In genomic region chr17:84875031-84875430, GRCm38 (mm10) we compare ENCODE assay signal across 16 mouse cellular contexts.
A peak's percentile ranks its signal among the peaks of the same experiment; 100 is the strongest.
DNase-seq lines count a peak whose midpoint lies in the region; ATAC-seq and TF ChIP-seq lines count a peak whose summit lies in the region.
"Had no signal": no experiment of that assay in that cellular context is flagged by ENCODE, and none has a peak within 500 bp of the region (broad histone marks: within the 10 kb centered on the region; RNA-seq: fewer than 3 reads in every experiment).

No protein-coding gene starts in this region.

- no peaks in the 10 kb centered on the region for H3K27me3 ChIP-seq in intestine, postnatal 0 days (replicated peaks; ENCODE audit: control insufficient read depth, insufficient read depth, low read length)
- H3K27me3 ChIP-seq in intestine, embryonic 16.5 days (replicated peaks; ENCODE audit: control insufficient read depth, insufficient read depth, low read length), result no peaks in the 10 kb centered on the region
- no peaks in the 10 kb centered on the region for H3K27me3 ChIP-seq in kidney, postnatal 0 days (ENCODE audit: insufficient read depth, low read length)
- no peaks in the 10 kb centered on the region for H3K27me3 ChIP-seq in lung, embryonic 15.5 days
- H3K27me3 ChIP-seq in stomach, embryonic 15.5 days (replicated peaks), result no peaks in the 10 kb centered on the region
- H3K27me3 ChIP-seq: forebrain, embryonic 15.5 days; limb, embryonic 12.5 days had no signal

- no peak for ATAC-seq in intestine, postnatal 0 days
- no peak for ATAC-seq in intestine, embryonic 16.5 days
- no peak for ATAC-seq in kidney, postnatal 0 days (replicated peaks; ENCODE audit: low FRiP score, low read depth)
- ATAC-seq in lung, embryonic 15.5 days (ENCODE audit: borderline replicate concordance, extremely low read depth, low FRiP score, low TSS enrichment), result peak; percentile 82; the same call in 1 of the 2 replicates
- ATAC-seq in stomach, embryonic 15.5 days (ENCODE audit: insufficient read depth, low FRiP score, low read depth), result 0 out of 2 replicates have a peak, but pooled peaks have one; percentile 49
- ATAC-seq: forebrain, embryonic 15.5 days had no signal

- peaks cover 6% of the 10 kb centered on the region; the same call in 1 of the 2 replicates for H3K4me1 ChIP-seq in intestine, postnatal 0 days (replicated peaks; ENCODE audit: control insufficient read depth, insufficient read depth, low read length)
- peaks cover 2% of the 10 kb centered on the region; the same call in 1 of the 2 replicates for H3K4me1 ChIP-seq in intestine, embryonic 16.5 days (ENCODE audit: control insufficient read depth, insufficient read depth, low read length)
- peaks cover 4% of the 10 kb centered on the region for H3K4me1 ChIP-seq in kidney, postnatal 0 days (replicated peaks; ENCODE audit: insufficient read depth, low read length)
- H3K4me1 ChIP-seq in lung, embryonic 15.5 days, result peaks cover 4% of the 10 kb centered on the region; the same call in 1 of the 2 replicates
- no peaks in the 10 kb centered on the region for H3K4me1 ChIP-seq in stomach, embryonic 15.5 days
- H3K4me1 ChIP-seq: limb, embryonic 12.5 days had no signal

- H3K9ac ChIP-seq in intestine, postnatal 0 days (ENCODE audit: low read depth, low read length), result no peak overlapping the region
- H3K9ac ChIP-seq in intestine, embryonic 16.5 days (ENCODE audit: low read depth, low read length), result no peak overlapping the region
- no peak overlapping the region for H3K9ac ChIP-seq in kidney, postnatal 0 days (ENCODE audit: low read depth, low read length)
- no peak overlapping the region for H3K9ac ChIP-seq in lung, embryonic 15.5 days
- no peak overlapping the region for H3K9ac ChIP-seq in stomach, embryonic 15.5 days
- H3K9ac ChIP-seq: forebrain, embryonic 15.5 days; hindbrain, embryonic 14.5 days; limb, embryonic 12.5 days had no signal

- intact Hi-C loops in heart, postnatal 25 days (cut with DNase I), result loop anchor here (5.0 kb wide), 3 partner anchors 82 to 217 kb away; partner anchors contain the start of genes Camkmt, Ppm1b and Prepl

- no peak overlapping the region for H3K4me3 ChIP-seq in intestine, postnatal 0 days (ENCODE audit: low read depth, low read length)
- no peak overlapping the region for H3K4me3 ChIP-seq in intestine, embryonic 16.5 days (ENCODE audit: low read length)
- no peak overlapping the region for H3K4me3 ChIP-seq in kidney, postnatal 0 days (replicated peaks; ENCODE audit: low read depth, low read length)
- H3K4me3 ChIP-seq in lung, embryonic 15.5 days, result no peak overlapping the region
- H3K4me3 ChIP-seq in stomach, embryonic 15.5 days (replicated peaks), result no peak overlapping the region
- H3K4me3 ChIP-seq: forebrain, embryonic 15.5 days; left cerebral cortex, adult 2 months; limb, embryonic 12.5 days; midbrain, embryonic 10.5 days had no signal

- H3K4me2 ChIP-seq in intestine, postnatal 0 days (replicated peaks; ENCODE audit: low read depth), result peak overlapping the region; percentile 9; the same call in 1 of the 2 replicates
- no peak overlapping the region for H3K4me2 ChIP-seq in intestine, embryonic 16.5 days (ENCODE audit: low read depth, low read length)
- H3K4me2 ChIP-seq in kidney, postnatal 0 days (ENCODE audit: low read length), result no peak overlapping the region
- H3K4me2 ChIP-seq in lung, embryonic 15.5 days, result no peak overlapping the region
- H3K4me2 ChIP-seq in stomach, embryonic 15.5 days, result no peak overlapping the region
- H3K4me2 ChIP-seq: forebrain, embryonic 15.5 days; hindbrain, embryonic 14.5 days; limb, embryonic 12.5 days had no signal

- peak; percentile 47 for DNase-seq in kidney, postnatal 0 days (ENCODE audit: low spot score)
- no peak for DNase-seq in layer of hippocampus, adult 9-10 months (ENCODE audit: low spot score)
- no peak for DNase-seq in adrenal gland, postnatal 14 days
- DNase-seq in heart, postnatal 25 days (ENCODE audit: low spot score), result no peak
- DNase-seq: B cell, adult 2 months; cerebellum, adult 8-10 months; right cerebral cortex, adult 18-20 months had no signal

- H3K36me3 ChIP-seq in intestine, postnatal 0 days (ENCODE audit: control insufficient read depth, insufficient read depth), result no peaks in the 10 kb centered on the region
- H3K36me3 ChIP-seq in intestine, embryonic 16.5 days (ENCODE audit: control insufficient read depth, insufficient read depth, low read length), result no peaks in the 10 kb centered on the region
- H3K36me3 ChIP-seq in kidney, postnatal 0 days (ENCODE audit: insufficient read depth, low read length), result no peaks in the 10 kb centered on the region
- no peaks in the 10 kb centered on the region for H3K36me3 ChIP-seq in lung, embryonic 15.5 days
- H3K36me3 ChIP-seq in stomach, embryonic 15.5 days, result no peaks in the 10 kb centered on the region
- H3K36me3 ChIP-seq: forebrain, embryonic 15.5 days; limb, embryonic 12.5 days; midbrain, embryonic 10.5 days had no signal

- no peak overlapping the region for H3K27ac ChIP-seq in intestine, postnatal 0 days (ENCODE audit: low read depth, low read length)
- H3K27ac ChIP-seq in intestine, embryonic 16.5 days (ENCODE audit: low read length), result no peak overlapping the region
- peak overlapping the region; percentile 47; the same call in 1 of the 2 replicates for H3K27ac ChIP-seq in kidney, postnatal 0 days
- H3K27ac ChIP-seq in lung, embryonic 15.5 days, result no peak overlapping the region
- no peak overlapping the region for H3K27ac ChIP-seq in stomach, embryonic 15.5 days
- H3K27ac ChIP-seq: forebrain, embryonic 15.5 days; hindbrain, embryonic 14.5 days; left cerebral cortex, adult 2 months; limb, embryonic 12.5 days; midbrain, embryonic 10.5 days had no signal

- no peak for TF ChIP-seq CTCF in intestine, postnatal 0 days (IDR thresholded peaks at IDR 0.05; ENCODE audit: low read depth)
- no peak for TF ChIP-seq CTCF in kidney, postnatal 0 days (IDR thresholded peaks at IDR 0.05; ENCODE audit: low read depth)

- 45% methylated on average over 6 of the region's 6 CpGs for WGBS in intestine, postnatal 0 days
- WGBS in intestine, embryonic 16.5 days, result 66% methylated on average over 6 of the region's 6 CpGs
- WGBS in kidney, postnatal 0 days, result 46% methylated on average over 6 of the region's 6 CpGs
- WGBS in lung, embryonic 15.5 days, result 52% methylated on average over 6 of the region's 6 CpGs
- WGBS in stomach, embryonic 15.5 days, result 64% methylated on average over 6 of the region's 6 CpGs

- no peaks in the 10 kb centered on the region for H3K9me3 ChIP-seq in intestine, postnatal 0 days (ENCODE audit: control insufficient read depth)
- H3K9me3 ChIP-seq in intestine, embryonic 16.5 days (ENCODE audit: control insufficient read depth, low read length), result no peaks in the 10 kb centered on the region
- H3K9me3 ChIP-seq in kidney, postnatal 0 days (replicated peaks; ENCODE audit: low read length), result no peaks in the 10 kb centered on the region
- H3K9me3 ChIP-seq in lung, embryonic 15.5 days, result no peaks in the 10 kb centered on the region
- no peaks in the 10 kb centered on the region for H3K9me3 ChIP-seq in stomach, embryonic 15.5 days
- H3K9me3 ChIP-seq: forebrain, embryonic 15.5 days; limb, embryonic 12.5 days; midbrain, embryonic 10.5 days had no signal

Comparison
In these comparisons a context has a peak if more than half of its experiments do, and no peak if none do; other contexts are left out.
1. ATAC-seq: peak in lung, embryonic 15.5 days (single experiment) and stomach, embryonic 15.5 days (single experiment); none in intestine, postnatal 0 days (single experiment), intestine, embryonic 16.5 days (single experiment) and kidney, postnatal 0 days (single experiment).